Mouse (Mus musculus): ENCODE measurements around the gene C130060K24Rik.

DNA sequence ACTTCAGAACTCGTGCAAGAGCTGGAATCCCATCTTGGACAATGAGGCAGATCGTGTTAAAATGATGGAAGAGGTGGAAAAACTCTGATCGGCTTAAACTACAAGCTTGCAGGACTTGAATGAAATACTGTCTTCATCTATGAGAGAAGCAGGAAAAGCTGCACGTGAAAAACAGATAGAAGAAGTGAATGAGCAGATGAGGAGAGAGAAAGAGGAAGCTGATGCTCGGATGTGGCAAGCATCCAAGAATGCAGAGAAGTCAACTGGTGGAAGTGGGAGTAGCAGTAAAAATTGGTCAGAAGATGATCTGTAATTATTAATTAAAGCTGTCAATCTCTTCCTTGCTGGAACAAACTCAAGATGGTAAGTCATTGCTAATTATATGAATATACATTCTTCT is 52.3 kb downstream of the C130060K24Rik start:
- no peak for TF ChIP-seq POLR2A (IDR thresholded peaks at IDR 0.05; ENCODE audit: borderline replicate concordance, control insufficient read depth, low read depth, low read length)
- TF ChIP-seq CTCF (IDR thresholded peaks at IDR 0.05; ENCODE audit: control insufficient read depth, insufficient read depth, low read length) = no peak

Measured in bone marrow, adult 2 months (tissue).